Mouse (Mus musculus): ENCODE measurements at regions not wholly inside any gene's neighbourhood (a gene's known extent, or its start where the extent isn't known, plus 50 kb on each side); places are given as distances from the start of the nearest gene placed in this dataset.

- TF ChIP-seq CTCF (IDR thresholded peaks at IDR 0.05; ENCODE audit: low read depth) (no peak), EP300 (IDR thresholded peaks at IDR 0.05; ENCODE audit: low read depth) (no peak)
These were observed 382.5 kb downstream of the Osr1 start for GRCm38 (mm10) chr12:9952372-9952771.

All from heart, postnatal 0 days (tissue).